Mouse (Mus musculus): ENCODE results near the gene Tfap2e. TPM values are rescaled to one million over a fixed set of nuclear protein-coding genes. Genes with fewer than 3 reads are reported as not detected.

Gene Tfap2e
- not detected for polyA plus RNA-seq (2017; shearing (Covaris generic))

DNA sequence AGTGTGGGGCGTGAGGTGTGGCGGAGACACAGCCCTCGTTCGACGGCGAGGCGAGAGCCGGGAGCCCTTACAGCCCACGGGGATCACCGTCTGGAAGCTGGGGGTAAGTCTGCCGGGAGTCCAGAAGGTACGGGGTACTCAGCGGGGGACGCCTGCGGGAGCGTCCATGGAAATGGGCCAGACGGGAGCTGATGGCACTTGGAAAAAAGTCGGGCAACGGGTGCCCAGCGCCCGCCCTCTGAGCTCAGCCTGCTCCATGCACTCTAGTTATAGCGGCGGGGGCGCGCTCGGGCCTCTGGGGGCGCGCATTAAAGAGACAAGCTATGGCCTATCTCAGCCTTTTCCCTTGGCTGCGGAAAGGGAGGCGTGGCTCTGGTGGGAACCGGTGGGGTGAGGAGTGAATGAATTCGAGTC, at the start of gene Tfap2e:
TSS of gene Tfap2e (minus strand) at position 240 of the 414 bp plus-strand sequence.

DNA sequence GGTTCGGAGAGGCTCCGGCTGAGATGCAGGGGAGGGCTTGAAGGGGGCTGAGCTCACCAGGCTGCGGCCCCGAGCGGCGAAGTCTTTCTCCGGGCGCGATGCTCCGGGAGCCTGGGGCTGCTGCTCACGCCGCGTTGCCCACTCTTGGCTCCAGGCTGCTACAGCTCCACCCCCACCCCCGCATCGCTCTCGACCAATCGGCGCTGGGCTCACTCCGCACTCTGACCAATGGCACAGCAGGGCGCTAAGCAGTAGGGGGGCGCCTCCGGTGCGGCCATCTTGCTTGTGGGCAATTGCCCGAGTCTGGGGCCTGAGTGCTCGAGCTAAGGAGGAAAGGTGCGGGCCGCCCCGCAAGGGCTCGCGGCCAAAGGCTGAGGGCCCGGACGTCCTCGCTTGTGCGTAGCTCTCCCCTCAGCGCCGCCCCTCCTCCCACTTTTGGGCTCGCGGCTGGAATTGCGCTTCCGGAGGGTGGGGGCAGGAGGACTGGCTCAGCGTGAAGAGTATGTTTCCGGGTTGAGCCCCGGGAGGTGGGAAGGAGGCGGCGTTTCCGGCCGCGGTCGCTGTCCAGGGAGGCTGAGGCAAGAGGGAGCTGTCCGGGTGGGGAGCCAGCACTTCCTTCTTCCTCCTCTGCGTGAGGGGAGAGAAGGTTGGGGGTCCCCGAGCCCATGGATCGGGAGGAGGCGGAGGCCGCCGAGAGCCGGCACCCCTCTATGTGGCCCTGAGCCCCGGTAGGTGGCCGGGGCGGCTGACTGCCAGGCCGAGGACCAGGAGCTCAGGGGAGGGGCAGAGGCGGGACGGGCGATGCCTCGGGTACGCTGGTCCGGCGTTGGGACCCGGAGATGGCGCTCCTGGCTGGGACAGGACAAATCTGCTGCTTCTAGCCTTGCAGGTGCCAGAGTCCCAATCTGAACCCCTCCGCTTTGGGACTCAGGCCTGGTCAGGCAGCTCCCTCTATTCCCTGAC, 17.5 kb upstream of the Tfap2e start, which contains the start of the genes Ncdn and AU040320:
TSS of gene Ncdn (minus strand) at position 171 of the 963 bp plus-strand sequence.
TSS of gene AU040320 (plus strand) at position 277 of the 963 bp plus-strand sequence.

DNA sequence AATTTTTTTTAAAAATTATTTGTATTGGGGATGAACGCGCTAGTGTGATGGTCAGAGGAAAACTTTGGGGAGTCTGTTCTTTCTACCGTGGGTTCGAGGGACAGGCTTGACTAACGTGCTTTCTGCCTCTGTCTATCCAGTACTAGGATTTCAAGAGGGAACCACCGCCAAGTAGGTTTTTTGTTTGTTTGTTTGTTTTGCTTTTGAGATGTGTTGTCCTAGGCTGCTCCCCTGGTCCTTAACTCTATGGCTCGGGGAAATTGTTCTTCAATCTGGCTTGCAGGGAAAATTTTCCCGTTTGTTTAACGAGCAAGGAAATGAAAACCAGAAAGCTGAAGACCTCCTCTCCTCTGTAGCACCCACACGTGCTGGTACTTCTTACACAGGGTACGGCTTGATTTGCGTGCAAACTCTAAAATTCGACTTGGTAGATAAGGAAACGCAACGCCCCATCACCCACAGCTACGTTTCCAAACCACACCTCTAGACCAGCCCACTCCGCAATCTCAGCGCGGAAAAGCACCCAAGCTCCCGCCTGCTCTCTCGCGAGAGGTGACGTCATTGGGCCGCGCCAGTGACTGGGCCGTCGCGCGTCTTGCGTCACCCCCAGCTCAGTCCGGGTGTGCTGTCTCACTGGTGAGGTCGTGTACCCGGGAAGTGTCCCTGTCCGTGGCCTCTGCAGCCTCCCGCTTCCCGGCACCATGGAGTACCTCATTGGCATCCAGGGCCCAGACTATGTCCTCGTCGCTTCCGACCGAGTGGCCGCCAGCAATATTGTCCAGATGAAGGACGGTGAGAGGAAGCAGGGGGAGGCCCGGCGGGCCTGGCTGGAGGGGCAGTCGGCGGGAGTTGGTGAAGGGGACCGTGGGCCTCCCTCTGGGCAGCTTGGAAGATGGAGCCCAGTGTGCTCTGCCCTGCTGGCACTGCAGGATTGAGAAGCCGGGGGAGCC, 58.7 kb downstream of the Tfap2e start, which contains the start of gene Psmb2:
TSS of gene Psmb2 (plus strand) at position 577 of the 950 bp plus-strand sequence.

Other genes starting within 250 kb of the Tfap2e start
- 0.06 TPM for gene Ago4, start 202.8 kb downstream of the Tfap2e start, polyA plus RNA-seq (2017; shearing (Covaris generic))
- 4.4 TPM for gene Clspn, start 179.3 kb downstream of the Tfap2e start, polyA plus RNA-seq (2017; shearing (Covaris generic))
- gene 5730409E04Rik, start 126.4 kb downstream of the Tfap2e start, polyA plus RNA-seq (2017; shearing (Covaris generic)), result 1.0 TPM
- gene Psmb2, start 58.6 kb downstream of the Tfap2e start, polyA plus RNA-seq (2017; shearing (Covaris generic)), result 327 TPM
- 64.1 TPM for gene Ncdn, start 17.2 kb upstream of the Tfap2e start, polyA plus RNA-seq (2017; shearing (Covaris generic))
- gene AU040320, start 17.3 kb upstream of the Tfap2e start, polyA plus RNA-seq (2017; shearing (Covaris generic)), result 64.6 TPM
- 20.1 TPM for gene Zmym4, start 231.9 kb upstream of the Tfap2e start, polyA plus RNA-seq (2017; shearing (Covaris generic))

Measured in inflammation-experienced regulatory T-cells, adult 16 weeks (primary cell).